Mouse (Mus musculus): ENCODE data around the gene Lemd2. TPM values are rescaled to one million over a fixed set of nuclear protein-coding genes. Genes with fewer than 3 reads are reported as not detected.

Gene Lemd2
- polyA plus RNA-seq, 1 experiment: 92.0 TPM

- no peaks in the 10 kb centered on the region for H3K36me3 ChIP-seq (ENCODE audit: control insufficient read depth, insufficient read depth, low read length)
Measured at GRCm38 (mm10) chr17:27158439-27158838, 45.8 kb downstream of the Lemd2 start.

GRCm38 (mm10) chr17:27155752-27156151, 48.5 kb downstream of the Lemd2 start:
- TF ChIP-seq POLR2A (IDR thresholded peaks at IDR 0.05; ENCODE audit: low read depth, low read length): no peak
- no peak for TF ChIP-seq CTCF (IDR thresholded peaks at IDR 0.05; ENCODE audit: extremely low read depth, insufficient read length, insufficient replicate concordance, low read depth, low read length)
- no peak overlapping the region for H3K27ac ChIP-seq (ENCODE audit: insufficient read depth, low read depth, low read length)
- no peaks in the 10 kb centered on the region for H3K4me1 ChIP-seq (ENCODE audit: control insufficient read depth, insufficient read depth, insufficient read length, low read length)
- H3K36me3 ChIP-seq (ENCODE audit: control insufficient read depth, insufficient read depth, low read length): no peaks in the 10 kb centered on the region
- no peak overlapping the region for H3K4me3 ChIP-seq (ENCODE audit: low read depth, low read length)
- no peaks in the 10 kb centered on the region for H3K27me3 ChIP-seq (ENCODE audit: control insufficient read depth, insufficient read depth, low read length)
- 81% methylated on average over 8 of the region's 8 CpGs for WGBS

More at GRCm38 (mm10) chr17:27158439-27158838, 45.8 kb downstream of the Lemd2 start:
- Histone ChIP-seq H3K27me3 (ENCODE audit: control insufficient read depth, insufficient read depth, low read length) (no peaks in the 10 kb centered on the region), H3K4me1 (ENCODE audit: control insufficient read depth, insufficient read depth, insufficient read length, low read length) (no peaks in the 10 kb centered on the region), H3K27ac (ENCODE audit: insufficient read depth, low read depth, low read length) (no peak overlapping the region), H3K4me3 (ENCODE audit: low read depth, low read length) (no peak overlapping the region)
- WGBS: 85% methylated on average over 6 of the region's 6 CpGs
- TF ChIP-seq POLR2A (IDR thresholded peaks at IDR 0.05; ENCODE audit: low read depth, low read length) (no peak), CTCF (IDR thresholded peaks at IDR 0.05; ENCODE audit: extremely low read depth, insufficient read length, insufficient replicate concordance, low read depth, low read length) (no peak)

DNA sequence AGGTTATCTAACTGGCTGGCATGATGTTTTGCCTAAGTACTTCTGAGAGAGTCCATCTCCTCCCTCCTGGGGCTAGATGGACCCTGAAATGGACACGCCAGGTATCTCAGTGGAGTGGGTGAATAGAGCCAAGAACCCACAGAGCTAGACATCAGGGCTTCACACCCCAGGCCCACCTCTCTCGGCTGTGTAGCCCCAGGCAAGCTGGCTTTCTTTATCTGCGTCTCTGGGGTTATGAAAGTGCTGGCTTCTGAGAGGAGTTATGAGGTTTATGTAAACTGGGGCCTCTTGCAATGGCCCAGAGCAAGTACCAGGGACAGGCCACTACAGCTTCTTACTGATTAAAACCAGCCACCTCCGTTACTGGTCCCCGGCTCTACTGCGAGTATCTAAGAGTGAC, 49.4 kb downstream of the Lemd2 start:
- WGBS: 72% methylated on average over 6 of the region's 6 CpGs
- TF ChIP-seq CTCF (IDR thresholded peaks at IDR 0.05; ENCODE audit: extremely low read depth, insufficient read length, insufficient replicate concordance, low read depth, low read length) (no peak), POLR2A (IDR thresholded peaks at IDR 0.05; ENCODE audit: low read depth, low read length) (no peak)
- no peaks in the 10 kb centered on the region for H3K27me3 ChIP-seq (ENCODE audit: control insufficient read depth, insufficient read depth, low read length)
- H3K36me3 ChIP-seq (ENCODE audit: control insufficient read depth, insufficient read depth, low read length): no peaks in the 10 kb centered on the region
- no peak overlapping the region for H3K27ac ChIP-seq (ENCODE audit: insufficient read depth, low read depth, low read length)
- H3K4me1 ChIP-seq (ENCODE audit: control insufficient read depth, insufficient read depth, insufficient read length, low read length): no peaks in the 10 kb centered on the region
- no peak overlapping the region for H3K4me3 ChIP-seq (ENCODE audit: low read depth, low read length)

DNA sequence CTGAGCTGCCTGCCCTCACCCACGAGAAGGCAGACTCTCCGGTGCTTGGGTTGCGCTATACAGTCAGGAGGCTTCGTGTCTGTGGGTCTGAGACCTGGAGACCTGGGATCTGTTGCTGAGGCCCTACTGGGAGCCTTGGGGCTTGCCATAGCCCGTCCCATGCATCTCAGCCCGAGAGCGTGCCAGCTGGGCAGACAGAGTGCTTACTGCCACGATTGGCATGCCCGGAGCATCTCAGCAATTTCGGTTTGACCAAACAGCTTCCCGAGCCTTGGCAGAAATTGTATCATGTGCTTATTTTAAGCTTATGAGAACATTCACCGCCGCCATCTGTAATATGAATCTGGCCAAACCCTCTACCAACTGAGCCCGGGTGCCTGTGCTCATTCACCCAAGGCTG, 50.0 kb downstream of the Lemd2 start:
- Histone ChIP-seq H3K27ac (ENCODE audit: insufficient read depth, low read depth, low read length) (no peak overlapping the region), H3K4me1 (ENCODE audit: control insufficient read depth, insufficient read depth, insufficient read length, low read length) (no peaks in the 10 kb centered on the region), H3K27me3 (ENCODE audit: control insufficient read depth, insufficient read depth, low read length) (no peaks in the 10 kb centered on the region), H3K36me3 (ENCODE audit: control insufficient read depth, insufficient read depth, low read length) (no peaks in the 10 kb centered on the region), H3K4me3 (ENCODE audit: low read depth, low read length) (no peak overlapping the region)
- TF ChIP-seq POLR2A (IDR thresholded peaks at IDR 0.05; ENCODE audit: low read depth, low read length): no peak
- TF ChIP-seq CTCF (IDR thresholded peaks at IDR 0.05; ENCODE audit: extremely low read depth, insufficient read length, insufficient replicate concordance, low read depth, low read length): no peak
- WGBS: 89% methylated on average over 14 of the region's 14 CpGs

GRCm38 (mm10) chr17:27153773-27154193, 50.5 kb downstream of the Lemd2 start:
- Histone ChIP-seq H3K27ac (ENCODE audit: insufficient read depth, low read depth, low read length) (no peak overlapping the region), H3K4me3 (ENCODE audit: low read depth, low read length) (no peak overlapping the region), H3K36me3 (ENCODE audit: control insufficient read depth, insufficient read depth, low read length) (no peaks in the 10 kb centered on the region), H3K27me3 (ENCODE audit: control insufficient read depth, insufficient read depth, low read length) (no peaks in the 10 kb centered on the region), H3K4me1 (ENCODE audit: control insufficient read depth, insufficient read depth, insufficient read length, low read length) (no peaks in the 10 kb centered on the region)
- TF ChIP-seq POLR2A (IDR thresholded peaks at IDR 0.05; ENCODE audit: low read depth, low read length): no peak
- no peak for TF ChIP-seq CTCF (IDR thresholded peaks at IDR 0.05; ENCODE audit: extremely low read depth, insufficient read length, insufficient replicate concordance, low read depth, low read length)
- WGBS: 55% methylated on average over 9 of the region's 9 CpGs

GRCm38 (mm10) chr17:27152976-27153723, 51.1 kb downstream of the Lemd2 start:
- Histone ChIP-seq H3K27me3 (ENCODE audit: control insufficient read depth, insufficient read depth, low read length) (no peaks in the 10 kb centered on the region), H3K4me1 (ENCODE audit: control insufficient read depth, insufficient read depth, insufficient read length, low read length) (no peaks in the 10 kb centered on the region), H3K4me3 (ENCODE audit: low read depth, low read length) (no peak overlapping the region), H3K27ac (ENCODE audit: insufficient read depth, low read depth, low read length) (no peak overlapping the region), H3K36me3 (ENCODE audit: control insufficient read depth, insufficient read depth, low read length) (no peaks in the 10 kb centered on the region)
- 28% methylated on average over 8 of the region's 8 CpGs for WGBS
- TF ChIP-seq CTCF (IDR thresholded peaks at IDR 0.05; ENCODE audit: extremely low read depth, insufficient read length, insufficient replicate concordance, low read depth, low read length): no peak
- no peak for TF ChIP-seq POLR2A (IDR thresholded peaks at IDR 0.05; ENCODE audit: low read depth, low read length)

- H3K27ac ChIP-seq (ENCODE audit: insufficient read depth, low read depth, low read length): no peak overlapping the region
- H3K4me1 ChIP-seq (ENCODE audit: control insufficient read depth, insufficient read depth, insufficient read length, low read length): no peaks in the 10 kb centered on the region
- no peaks in the 10 kb centered on the region for H3K27me3 ChIP-seq (ENCODE audit: control insufficient read depth, insufficient read depth, low read length)
- no peak overlapping the region for H3K4me3 ChIP-seq (ENCODE audit: low read depth, low read length)
- TF ChIP-seq POLR2A (IDR thresholded peaks at IDR 0.05; ENCODE audit: low read depth, low read length) (no peak), CTCF (IDR thresholded peaks at IDR 0.05; ENCODE audit: extremely low read depth, insufficient read length, insufficient replicate concordance, low read depth, low read length) (peak; percentile 62)
- WGBS: 67% methylated on average over 8 of the region's 8 CpGs
- H3K36me3 ChIP-seq (ENCODE audit: control insufficient read depth, insufficient read depth, low read length): no peaks in the 10 kb centered on the region
Measured at GRCm38 (mm10) chr17:27151411-27151810, 52.9 kb downstream of the Lemd2 start.

Data from small intestine, adult 2 months (tissue).